Mouse (Mus musculus) neural tube, embryonic 15.5 days (tissue): ENCODE data around the gene Wdr63. TPM values are rescaled to one million over a fixed set of nuclear protein-coding genes. Genes with fewer than 3 reads are reported as not detected.

Experiments
- ATAC-seq: fragments of 200-750 bp; cut with Nextera tagmentation; 2 replicates; pipeline ENCODE4 v1.8.0; 2017; ENCODE audit warnings: mild to moderate bottlenecking, moderate TSS enrichment, moderate library complexity; ENCODE audit not compliant: low FRiP score
- H3K27ac ChIP-seq: fragments of 300-500 bp; sonication (generic); replicated peaks from 2 replicates; pipeline ENCODE4 v1.5.1; 2015; ENCODE audit warnings: mild to moderate bottlenecking, inconsistent platforms
- H3K27me3 ChIP-seq: fragments of 300-500 bp; sonication (generic); replicated peaks from 2 replicates; pipeline ENCODE4 v1.6.1; 2015; ENCODE audit warnings: inconsistent platforms
- H3K36me3 ChIP-seq: fragments of 300-500 bp; sonication (generic); 2 replicates; pipeline ENCODE4 v1.6.1; 2015; ENCODE audit warnings: inconsistent platforms
- H3K4me1 ChIP-seq: fragments of 300-500 bp; sonication (generic); 2 replicates; pipeline ENCODE4 v1.6.1; 2015; ENCODE audit warnings: inconsistent platforms
- H3K4me2 ChIP-seq: fragments of 300-500 bp; sonication (generic); 2 replicates; pipeline ENCODE4 v1.6.1; 2015; ENCODE audit warnings: inconsistent platforms, mild to moderate bottlenecking, moderate library complexity
- H3K4me3 ChIP-seq: fragments of 300-500 bp; sonication (generic); replicated peaks from 2 replicates; pipeline ENCODE4 v1.5.1; 2015; ENCODE audit warnings: mild to moderate bottlenecking, inconsistent platforms
- H3K9ac ChIP-seq: fragments of 300-500 bp; sonication (generic); replicated peaks from 2 replicates; pipeline ENCODE4 v1.6.1; 2015; ENCODE audit warnings: mild to moderate bottlenecking, inconsistent platforms
- H3K9me3 ChIP-seq: fragments of 300-500 bp; sonication (generic); replicated peaks from 2 replicates; pipeline ENCODE4 v1.6.1; 2016; ENCODE audit warnings: inconsistent platforms
- WGBS: fragments of 180-500 bp; shearing (Covaris S2); methylation state at CpG from one replicate; pipeline ENCODE4 v1.1.7; 2015; ENCODE audit warnings: mixed read lengths; 5-methylcytosine and 5-hydroxymethylcytosine counted together
- polyA plus RNA-seq: library from polyadenylated mRNA; unstranded; fragments of >200 nt; fragmentation: Nextera tagmentation; extraction: Ambion mirVana; gene quantifications from 2 replicates; pipeline ENCODE4 v1.2.1, GENCODE M21; 2015

Wdr63 gene
- polyA plus RNA-seq, 1 experiment from 2014 or later = 0.40 TPM

DNA sequence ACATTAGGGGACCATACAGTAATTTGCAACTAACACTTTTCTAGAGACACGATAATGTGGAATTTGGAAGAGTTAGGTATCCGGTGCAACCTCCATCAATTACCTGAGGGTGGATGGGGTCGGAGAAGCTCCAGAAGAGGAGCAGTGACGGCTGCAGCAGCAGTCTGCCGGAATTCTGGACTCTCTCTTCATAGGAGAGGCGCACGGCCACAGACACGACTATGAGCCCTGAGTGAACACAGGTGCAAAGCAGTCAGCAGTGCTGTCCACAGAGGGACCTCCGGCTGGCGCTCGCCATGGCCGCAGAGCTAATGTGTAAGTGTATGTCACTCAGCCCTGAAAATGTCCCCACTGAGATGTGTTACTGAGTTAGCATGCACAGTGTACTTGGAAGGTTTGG is 27.7 kb downstream of the Wdr63 start:
- Histone ChIP-seq H3K27me3 (no peaks in the 10 kb centered on the region), H3K9me3 (no peaks in the 10 kb centered on the region), H3K36me3 (no peaks in the 10 kb centered on the region), H3K4me1 (no peaks in the 10 kb centered on the region), H3K27ac (no peak overlapping the region), H3K4me2 (no peak overlapping the region), H3K4me3 (no peak overlapping the region), H3K9ac (no peak overlapping the region)
- WGBS = 92% methylated on average over 12 of the region's 12 CpGs
- no peak for ATAC-seq

DNA sequence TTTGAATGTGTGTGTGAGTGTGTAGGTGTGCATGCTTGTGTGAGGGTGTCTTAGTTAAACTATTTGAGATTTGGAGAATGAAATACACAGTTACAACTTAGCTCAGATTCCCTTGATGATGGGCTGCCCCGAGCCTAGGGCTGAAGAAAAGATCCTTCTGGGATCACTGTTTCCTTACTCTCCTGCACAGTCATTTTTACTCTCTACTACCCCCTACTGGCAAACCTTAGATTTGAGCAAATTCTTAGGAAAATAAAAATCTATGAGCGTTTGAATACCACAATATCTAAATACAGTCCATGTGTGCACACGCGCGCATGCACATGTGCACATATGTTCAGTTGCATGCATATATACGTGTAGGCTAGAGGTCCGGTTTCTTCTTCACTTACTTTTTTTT is 35.1 kb downstream of the Wdr63 start:
- no peak overlapping the region for H3K4me3 ChIP-seq
- no peak overlapping the region for H3K27ac ChIP-seq
- H3K4me1 ChIP-seq = no peaks in the 10 kb centered on the region
- H3K9me3 ChIP-seq = no peaks in the 10 kb centered on the region
- H3K4me2 ChIP-seq = no peak overlapping the region
- H3K36me3 ChIP-seq = no peaks in the 10 kb centered on the region
- H3K9ac ChIP-seq = no peak overlapping the region
- ATAC-seq = no peak
- 81% methylated on average over 7 of the region's 7 CpGs for WGBS
- no peaks in the 10 kb centered on the region for H3K27me3 ChIP-seq

DNA sequence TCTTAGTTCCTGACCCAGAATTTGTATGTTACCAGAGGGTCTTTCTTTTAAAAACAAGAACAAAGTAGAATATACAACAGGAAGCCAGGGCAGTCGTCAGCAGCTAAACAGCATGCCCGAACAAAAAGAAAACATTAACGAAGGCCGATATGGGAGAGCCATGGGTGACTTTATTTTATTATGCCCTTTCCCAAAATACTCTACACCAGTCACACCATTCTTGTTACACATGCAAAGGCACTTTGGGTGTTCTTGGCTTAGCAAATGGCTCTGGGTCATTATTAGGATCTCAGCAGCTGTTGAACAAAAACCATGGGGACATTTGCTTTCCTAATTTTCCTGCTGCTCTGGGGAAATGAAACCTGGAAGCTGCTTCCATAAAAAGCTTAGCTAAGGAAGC is 38.7 kb downstream of the Wdr63 start:
- ATAC-seq = no peak
- Histone ChIP-seq H3K4me2 (no peak overlapping the region), H3K4me1 (no peaks in the 10 kb centered on the region), H3K4me3 (no peak overlapping the region), H3K9ac (no peak overlapping the region), H3K27ac (no peak overlapping the region), H3K36me3 (no peaks in the 10 kb centered on the region), H3K27me3 (no peaks in the 10 kb centered on the region), H3K9me3 (no peaks in the 10 kb centered on the region)
- 79% methylated on average over 4 of the region's 4 CpGs for WGBS

- Histone ChIP-seq H3K27ac (no peak overlapping the region), H3K4me1 (no peaks in the 10 kb centered on the region), H3K4me3 (no peak overlapping the region), H3K9ac (no peak overlapping the region), H3K9me3 (no peaks in the 10 kb centered on the region), H3K4me2 (no peak overlapping the region), H3K27me3 (no peaks in the 10 kb centered on the region), H3K36me3 (no peaks in the 10 kb centered on the region)
- 86% methylated on average over 11 of the region's 11 CpGs for WGBS
- ATAC-seq = no peak
Observed at GRCm38 (mm10) chr3:146063146-146063545, 44.8 kb downstream of the Wdr63 start.

GRCm38 (mm10) chr3:146059356-146059926 is 48.5 kb downstream of the Wdr63 start:
- 88% methylated on average over 15 of the region's 15 CpGs for WGBS
- Histone ChIP-seq H3K4me3 (no peak overlapping the region), H3K36me3 (no peaks in the 10 kb centered on the region), H3K4me2 (no peak overlapping the region), H3K9ac (no peak overlapping the region), H3K4me1 (no peaks in the 10 kb centered on the region), H3K9me3 (no peaks in the 10 kb centered on the region), H3K27ac (no peak overlapping the region), H3K27me3 (no peaks in the 10 kb centered on the region)
- no peak for ATAC-seq

- Histone ChIP-seq H3K9ac (no peak overlapping the region), H3K4me3 (no peak overlapping the region), H3K27me3 (no peaks in the 10 kb centered on the region), H3K4me1 (no peaks in the 10 kb centered on the region), H3K27ac (no peak overlapping the region), H3K9me3 (no peaks in the 10 kb centered on the region), H3K36me3 (no peaks in the 10 kb centered on the region), H3K4me2 (no peak overlapping the region)
- no peak for ATAC-seq
- WGBS = 15% methylated on average over 4 of the region's 4 CpGs
Observed at GRCm38 (mm10) chr3:146058263-146058662, 49.7 kb downstream of the Wdr63 start.

- H3K27ac ChIP-seq = no peak overlapping the region
- H3K4me1 ChIP-seq = no peaks in the 10 kb centered on the region
- no peak for ATAC-seq
- H3K9me3 ChIP-seq = no peaks in the 10 kb centered on the region
- H3K4me2 ChIP-seq = no peak overlapping the region
- H3K36me3 ChIP-seq = no peaks in the 10 kb centered on the region
- 84% methylated on average over 7 of the region's 7 CpGs for WGBS
- no peaks in the 10 kb centered on the region for H3K27me3 ChIP-seq
- H3K4me3 ChIP-seq = no peak overlapping the region
- H3K9ac ChIP-seq = no peak overlapping the region
Observed at GRCm38 (mm10) chr3:146057131-146057530, 50.8 kb downstream of the Wdr63 start.

DNA sequence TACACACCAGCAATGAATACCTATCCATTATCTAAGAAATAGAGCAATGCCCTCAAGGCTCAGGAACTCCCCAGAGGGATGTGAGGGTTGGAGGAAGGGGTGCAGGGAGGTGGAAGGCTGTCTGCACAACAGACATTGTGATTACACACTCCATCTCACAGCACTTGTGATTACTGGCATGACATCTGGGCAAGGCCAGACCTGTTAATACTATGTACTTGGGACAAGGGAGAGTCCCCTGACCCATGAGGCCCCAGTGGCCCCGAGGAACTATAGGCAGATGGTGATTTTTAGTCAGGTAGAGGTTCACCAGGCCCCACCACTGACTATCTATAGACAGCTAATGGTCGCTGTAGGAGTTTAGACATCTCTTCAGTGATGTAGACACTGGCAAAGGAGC is 54.1 kb downstream of the Wdr63 start:
- 84% methylated on average over 2 of the region's 2 CpGs for WGBS
- Histone ChIP-seq H3K9me3 (no peaks in the 10 kb centered on the region), H3K4me2 (no peak overlapping the region), H3K27ac (no peak overlapping the region), H3K4me3 (no peak overlapping the region), H3K9ac (no peak overlapping the region), H3K36me3 (no peaks in the 10 kb centered on the region), H3K27me3 (no peaks in the 10 kb centered on the region), H3K4me1 (peaks cover 7% of the 10 kb centered on the region)
- no peak for ATAC-seq

- no peak overlapping the region for H3K27ac ChIP-seq
- H3K4me2 ChIP-seq = no peak overlapping the region
- no peak for ATAC-seq
- H3K27me3 ChIP-seq = no peaks in the 10 kb centered on the region
- H3K36me3 ChIP-seq = no peaks in the 10 kb centered on the region
- H3K4me3 ChIP-seq = no peak overlapping the region
- WGBS = 71% methylated on average over 6 of the region's 6 CpGs
- H3K9ac ChIP-seq = no peak overlapping the region
- peaks cover 7% of the 10 kb centered on the region for H3K4me1 ChIP-seq
- no peaks in the 10 kb centered on the region for H3K9me3 ChIP-seq
Observed at GRCm38 (mm10) chr3:146053082-146053814, 54.7 kb downstream of the Wdr63 start.

DNA sequence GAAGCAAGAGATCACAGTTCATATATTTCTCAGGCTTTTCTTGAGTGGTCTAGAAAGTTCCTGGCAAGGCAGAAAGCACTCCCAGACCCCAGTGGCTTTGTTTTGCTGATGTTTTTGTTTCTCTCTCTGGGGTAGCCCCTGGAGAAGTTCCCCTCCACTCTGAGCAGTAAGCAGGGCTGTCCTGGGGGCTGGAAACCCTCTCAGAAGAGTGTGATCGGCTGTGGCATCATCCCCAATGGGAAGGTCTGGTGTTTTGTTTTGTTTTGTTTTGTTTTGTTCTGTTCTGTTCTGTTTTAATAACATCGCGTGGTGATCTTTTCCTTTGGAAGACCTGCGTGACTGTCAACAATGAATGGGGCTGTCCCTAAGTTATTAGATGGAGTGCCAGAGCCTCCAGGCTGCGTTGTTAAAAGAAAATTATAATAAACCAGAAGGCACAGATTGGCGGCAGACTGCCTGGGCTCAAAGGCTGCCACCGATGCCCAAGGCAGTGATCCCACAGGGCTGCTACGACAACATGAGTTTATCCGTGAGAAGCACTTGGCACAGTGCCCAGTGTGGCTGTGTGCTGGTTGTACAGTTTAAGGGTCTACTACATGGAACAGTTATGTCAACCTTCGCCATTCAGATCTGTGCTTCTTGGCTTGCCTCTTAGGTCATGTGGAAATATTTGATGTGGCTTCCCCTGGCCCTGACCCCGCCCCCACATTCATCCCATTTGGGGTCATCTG is 56.5 kb downstream of the Wdr63 start:
- peaks cover 10% of the 10 kb centered on the region for H3K4me1 ChIP-seq
- H3K9ac ChIP-seq = no peak overlapping the region
- no peaks in the 10 kb centered on the region for H3K27me3 ChIP-seq
- peak; percentile 31; the same call in 1 of the 2 replicates for ATAC-seq
- H3K4me2 ChIP-seq = 0 out of 2 replicates have a peak overlapping the region, but pooled peaks have one; percentile 2
- no peaks in the 10 kb centered on the region for H3K36me3 ChIP-seq
- 27% methylated on average over 11 of the region's 11 CpGs for WGBS
- H3K4me3 ChIP-seq = no peak overlapping the region
- no peaks in the 10 kb centered on the region for H3K9me3 ChIP-seq
- no peak overlapping the region for H3K27ac ChIP-seq

GRCm38 (mm10) chr3:146049951-146050350 is 58.0 kb downstream of the Wdr63 start:
- Histone ChIP-seq H3K4me3 (no peak overlapping the region), H3K27me3 (no peaks in the 10 kb centered on the region), H3K4me2 (no peak overlapping the region), H3K9ac (no peak overlapping the region), H3K36me3 (no peaks in the 10 kb centered on the region), H3K9me3 (no peaks in the 10 kb centered on the region), H3K4me1 (peaks cover 10% of the 10 kb centered on the region), H3K27ac (no peak overlapping the region)
- no peak for ATAC-seq
- WGBS = 83% methylated on average over 5 of the region's 5 CpGs

DNA sequence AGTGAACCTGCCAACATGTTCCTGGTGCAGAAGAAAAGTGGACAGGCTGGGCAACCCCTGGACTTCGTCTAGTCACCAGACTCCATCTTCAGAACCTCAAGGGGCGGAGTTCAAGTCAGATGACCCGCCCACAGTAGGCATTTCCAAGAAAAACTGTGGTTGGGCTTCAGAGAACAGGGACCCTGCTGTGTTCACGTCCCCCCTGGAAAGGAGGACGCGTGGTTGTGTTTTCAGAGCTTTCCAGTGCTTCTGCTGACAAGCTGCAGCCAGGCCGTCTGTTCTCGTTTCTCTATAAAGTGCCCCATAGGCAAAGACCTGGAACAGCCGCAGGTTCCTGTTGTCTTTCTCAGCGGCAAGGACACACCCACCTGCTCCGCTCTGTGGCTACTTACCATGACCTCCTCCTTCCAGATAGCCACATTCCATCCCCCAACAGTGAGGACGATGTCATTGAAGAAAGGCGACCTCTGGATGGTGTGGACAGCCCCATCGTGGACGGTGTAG is 60.2 kb downstream of the Wdr63 start:
- Histone ChIP-seq H3K4me1 (peaks cover 10% of the 10 kb centered on the region), H3K36me3 (no peaks in the 10 kb centered on the region), H3K4me2 (peak overlapping the region; percentile 4; the same call in 1 of the 2 replicates), H3K27me3 (no peaks in the 10 kb centered on the region), H3K9me3 (no peaks in the 10 kb centered on the region), H3K27ac (no peak overlapping the region), H3K9ac (no peak overlapping the region), H3K4me3 (no peak overlapping the region)
- 26% methylated on average over 15 of the region's 15 CpGs for WGBS
- no peak for ATAC-seq
